Mouse (Mus musculus): ENCODE data around the gene Olfr270.

The Olfr270 gene

GRCm38 (mm10) chr4:52964247-52964646, at the start of gene Olfr270:
Olfr270 (plus strand) TSS chr4:52964547.

GRCm38 (mm10) chr4:52916659-52917310, 47.6 kb upstream of the Olfr270 start:
- 76% methylated on average over 6 of the region's 6 CpGs for WGBS

GRCm38 (mm10) chr4:52917311-52917688, 47.0 kb upstream of the Olfr270 start:
- WGBS, result 85% methylated on average over 2 of the region's 2 CpGs

- WGBS, result 88% methylated on average over 2 of the region's 2 CpGs
Observed at GRCm38 (mm10) chr4:52919078-52919477, 45.3 kb upstream of the Olfr270 start, which contains the start of gene Olfr272. Olfr272 (minus strand) TSS chr4:52919178.

- 88% methylated on average over 4 of the region's 4 CpGs for WGBS
Observed at GRCm38 (mm10) chr4:52930480-52930879, 33.9 kb upstream of the Olfr270 start.

GRCm38 (mm10) chr4:52949005-52949404, 15.3 kb upstream of the Olfr270 start:
- 91% methylated on average over 2 of the region's 2 CpGs for WGBS

- WGBS, result 25% methylated on average over 4 of the region's 4 CpGs
Observed at GRCm38 (mm10) chr4:52958693-52959092, 5.7 kb upstream of the Olfr270 start.

- WGBS, result 68% methylated on average over 2 of the region's 2 CpGs
Observed at GRCm38 (mm10) chr4:52985216-52985615, 20.9 kb downstream of the Olfr270 start.

- 72% methylated on average over 2 of the region's 2 CpGs for WGBS
Observed at GRCm38 (mm10) chr4:52986266-52986665, 21.9 kb downstream of the Olfr270 start.

- WGBS, result 38% methylated on average over 12 of the region's 12 CpGs
Observed at GRCm38 (mm10) chr4:52989248-52989647, 24.9 kb downstream of the Olfr270 start, which contains the start of gene Nipsnap3a. Nipsnap3a (plus strand) TSS chr4:52989272.

GRCm38 (mm10) chr4:52999449-52999848, 35.1 kb downstream of the Olfr270 start:
- WGBS, result 78% methylated on average over 6 of the region's 6 CpGs

GRCm38 (mm10) chr4:53000154-53000553, 35.8 kb downstream of the Olfr270 start:
- WGBS, result 72% methylated on average over 8 of the region's 8 CpGs

- WGBS, result 65% methylated on average over 4 of the region's 4 CpGs
Observed at GRCm38 (mm10) chr4:53009183-53009582, 44.8 kb downstream of the Olfr270 start.

- 97% methylated on average over 4 of the region's 4 CpGs for WGBS
Observed at GRCm38 (mm10) chr4:53009871-53010270, 45.5 kb downstream of the Olfr270 start.

- WGBS, result under 1% methylated on average over 63 of the region's 63 CpGs
Observed at GRCm38 (mm10) chr4:53011732-53012361, 47.5 kb downstream of the Olfr270 start, which contains the start of gene Nipsnap3b. Nipsnap3b (plus strand) TSS chr4:53011880.

- 93% methylated on average over 7 of the region's 7 CpGs for WGBS
Observed at GRCm38 (mm10) chr4:53014421-53014820, 50.1 kb downstream of the Olfr270 start.

- WGBS, result 67% methylated on average over 3 of the region's 3 CpGs
Observed at GRCm38 (mm10) chr4:53015024-53015423, 50.7 kb downstream of the Olfr270 start.

- WGBS, result 97% methylated on average over 1 of the region's 1 CpGs
Observed at GRCm38 (mm10) chr4:53018392-53018791, 54.0 kb downstream of the Olfr270 start.
